In the genomic region with DNA sequence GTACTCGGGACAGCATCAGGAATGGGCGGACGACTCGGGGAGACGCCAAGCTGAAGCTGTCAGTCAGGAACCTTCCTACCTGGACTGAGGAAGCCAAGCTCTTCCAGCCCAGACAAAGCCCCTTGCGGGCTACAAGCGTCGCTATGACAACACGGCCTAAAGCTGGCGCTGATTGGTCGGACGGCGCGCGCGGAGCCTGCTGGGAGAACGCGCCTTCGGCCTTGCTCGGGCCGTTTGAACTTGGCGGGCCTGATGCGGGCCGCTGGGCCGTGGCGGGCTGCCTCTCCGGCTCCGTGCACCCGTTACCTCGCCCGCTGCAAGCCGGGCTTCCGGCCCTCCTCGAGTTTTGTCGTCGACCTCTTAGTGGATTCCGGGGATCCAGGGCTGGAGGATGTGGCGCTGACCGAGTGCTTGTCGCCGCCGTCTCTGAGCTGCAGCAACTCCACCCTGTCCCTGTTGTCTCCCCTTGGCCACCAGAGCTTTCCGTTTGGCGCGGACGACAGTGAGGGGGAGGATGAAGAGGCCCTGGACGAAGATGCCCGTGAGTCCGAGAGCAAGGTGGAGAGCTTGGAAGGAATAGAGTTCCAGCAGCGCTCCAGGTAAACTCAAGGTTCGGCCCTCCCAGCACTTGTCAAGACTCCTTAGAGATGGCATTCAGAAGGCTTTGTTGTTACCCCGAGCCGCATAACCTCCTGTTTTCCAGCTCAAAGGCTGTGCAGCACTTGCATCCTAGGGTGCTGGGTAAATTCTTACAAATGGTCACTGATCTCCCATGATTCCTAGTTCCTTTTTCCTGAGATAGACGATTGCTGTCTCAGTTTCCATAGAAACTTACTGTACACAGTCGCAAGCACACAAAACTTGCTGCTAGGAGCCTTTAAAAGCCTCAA, we compare ENCODE assay signal across 8 mouse cellular contexts. TPM values are rescaled to one million over a fixed set of nuclear protein-coding genes. Genes with fewer than 3 reads are reported as not detected.
DNase-seq lines count a peak whose midpoint lies in the region; ATAC-seq lines count a peak whose summit lies in the region.

Gene Ccdc34 (plus strand): TSS at position 202 of the 890 bp plus-strand sequence.

- no peaks in the 10 kb centered on the region for H3K9me3 ChIP-seq in hindbrain, embryonic 14.5 days (ENCODE audit: control insufficient read depth, low read length)

- ATAC-seq in hindbrain, embryonic 14.5 days (ENCODE audit: low FRiP score), result peak; percentile 100

- peak within 1 kb of the TSS; percentile 80 for H3K4me2 ChIP-seq in hindbrain, embryonic 14.5 days (replicated peaks)

- DNase-seq in NIH3T3 (ENCODE audit: low read depth), result peak; percentile 96
- DNase-seq in cerebellum, postnatal 10 days, result peak; percentile 95 to 96
- DNase-seq in frontal cortex, postnatal 14 days (ENCODE audit: low spot score in 2 of 2), result peak; percentile 81 to 89
- DNase-seq in hindbrain, embryonic 14.5 days (ENCODE audit: low spot score), result peak; percentile 96
- DNase-seq in layer of hippocampus, postnatal 36 days, result peak; percentile 89 to 90
- DNase-seq in lung, postnatal 36 days, result peak; percentile 93
- peak; percentile 97 for DNase-seq in retina, postnatal 1 day
- peak; percentile 80 to 84 for DNase-seq in urinary bladder, adult 18-20 months (ENCODE audit: low spot score in 2 of 2)

- no peaks in the 10 kb centered on the region for H3K27me3 ChIP-seq in hindbrain, embryonic 14.5 days (ENCODE audit: control insufficient read depth, insufficient read depth, low read length)

- peaks cover 25% of the 10 kb centered on the region for H3K4me1 ChIP-seq in hindbrain, embryonic 14.5 days (replicated peaks; ENCODE audit: control insufficient read depth, insufficient read depth, low read length)

- H3K4me3 ChIP-seq in hindbrain, embryonic 14.5 days (replicated peaks; ENCODE audit: low read length), result peak within 1 kb of the TSS; percentile 73

- peak within 1 kb of the TSS; percentile 88 for H3K27ac ChIP-seq in hindbrain, embryonic 14.5 days

- H3K36me3 ChIP-seq in hindbrain, embryonic 14.5 days (replicated peaks; ENCODE audit: control insufficient read depth, insufficient read depth), result peaks cover 9% of the 10 kb centered on the region; the same call in 1 of the 2 replicates

- H3K9ac ChIP-seq in hindbrain, embryonic 14.5 days, result peak within 1 kb of the TSS; percentile 86

- under 1% methylated on average over 55 of the region's 55 CpGs for WGBS in hindbrain, embryonic 14.5 days

RNA-seq across cellular contexts. Expression of gene Ccdc34, which starts in this region (rescaled TPM):
- 27.3 and 29.9 TPM in 2 replicates for polyA plus RNA-seq in hindbrain, embryonic 14.5 days (2014; fragmentation: Nextera tagmentation; extraction: Ambion mirVana)
- total RNA-seq in layer of hippocampus, postnatal 36 days (2021), result 10 to 100 TPM; 17.3 to 20.1 TPM

Comparison
In these comparisons a context has a peak if more than half of its experiments do, and no peak if none do; other contexts are left out.
1. Peak in every context shown above with its lines: DNase-seq, ATAC-seq, H3K4me3 ChIP-seq and H3K27ac ChIP-seq.